Mouse (Mus musculus) liver, postnatal 0 days (tissue): Measurements from ENCODE around the gene Eif2ak3. TPM values are rescaled to one million over a fixed set of nuclear protein-coding genes. Genes with fewer than 3 reads are reported as not detected.
A peak's percentile ranks its signal among the peaks of the same experiment; 100 is the strongest.

Source experiments
- ATAC-seq: fragments of 200-750 bp; cut with Nextera tagmentation; 2 replicates; pipeline ENCODE4 v1.8.0; 2017; ENCODE audit warnings: mild to moderate bottlenecking, moderate library complexity
- DNase-seq: peaks from one replicate; pipeline ENCODE4 v3.0.0-alpha.2; 2016
- H3K27ac ChIP-seq: fragments of 300-500 bp; sonication (generic); 2 replicates; pipeline ENCODE4 v1.5.1; 2014; ENCODE audit warnings: antibody characterized with exemption, moderate library complexity, mild to moderate bottlenecking, low read depth
- H3K27me3 ChIP-seq: fragments of 300-500 bp; sonication (generic); 2 replicates; pipeline ENCODE4 v1.6.1; 2014; ENCODE audit warnings: low read length, control low read depth, mixed read lengths; ENCODE audit not compliant: insufficient read depth
- H3K36me3 ChIP-seq: fragments of 300-500 bp; sonication (generic); replicated peaks from 2 replicates; pipeline ENCODE4 v1.6.1; 2014; ENCODE audit warnings: mild to moderate bottlenecking, control low read depth, low read length, moderate library complexity, mixed read lengths; ENCODE audit not compliant: insufficient read depth
- H3K4me1 ChIP-seq: fragments of 300-500 bp; sonication (generic); 2 replicates; pipeline ENCODE4 v1.6.1; 2014; ENCODE audit warnings: antibody characterized with exemption, mild to moderate bottlenecking, control low read depth; ENCODE audit not compliant: insufficient read depth
- H3K4me2 ChIP-seq: fragments of 300-500 bp; sonication (generic); 2 replicates; pipeline ENCODE4 v1.6.1; 2014; ENCODE audit warnings: low read depth, mild to moderate bottlenecking, low read length, moderate library complexity, mixed read lengths
- H3K4me3 ChIP-seq: fragments of 300-500 bp; sonication (generic); 2 replicates; pipeline ENCODE4 v1.5.1; 2014; ENCODE audit warnings: low read depth, low read length
- H3K9ac ChIP-seq: fragments of 300-500 bp; sonication (generic); replicated peaks from 2 replicates; pipeline ENCODE4 v1.6.1; 2014; ENCODE audit warnings: mild to moderate bottlenecking, moderate library complexity
- H3K9me3 ChIP-seq: fragments of 300-500 bp; sonication (generic); 2 replicates; pipeline ENCODE4 v1.6.1; 2016; ENCODE audit warnings: mild to moderate bottlenecking, control low read depth, low read length, mixed read lengths
- CTCF ChIP-seq: sonication (generic); IDR thresholded peaks from 2 replicates; pipeline ENCODE4 v1.5.1; 2016; ENCODE audit warnings: antibody characterized with exemption, low read depth
- EP300 ChIP-seq: IDR thresholded peaks from 2 replicates; pipeline ENCODE4 v1.6.1; 2016; ENCODE audit warnings: antibody characterized with exemption, low read depth, mild to moderate bottlenecking
- WGBS: fragments of 180-500 bp; shearing (Covaris S2); extraction: QIAGEN DNeasy Blood & Tissue Kit; methylation state at CpG from one replicate; pipeline ENCODE4 v1.1.7; 2014; ENCODE audit not compliant: insufficient replicate concordance; 5-methylcytosine and 5-hydroxymethylcytosine counted together
- polyA plus RNA-seq: library from polyadenylated mRNA; unstranded; fragments of >200 nt; fragmentation: Nextera tagmentation; extraction: Ambion mirVana; gene quantifications from 2 replicates; pipeline ENCODE4 v1.2.1, GENCODE M21; 2015

Gene Eif2ak3
- polyA plus RNA-seq, 1 experiment from 2014 or later = 4.4 TPM

DNA sequence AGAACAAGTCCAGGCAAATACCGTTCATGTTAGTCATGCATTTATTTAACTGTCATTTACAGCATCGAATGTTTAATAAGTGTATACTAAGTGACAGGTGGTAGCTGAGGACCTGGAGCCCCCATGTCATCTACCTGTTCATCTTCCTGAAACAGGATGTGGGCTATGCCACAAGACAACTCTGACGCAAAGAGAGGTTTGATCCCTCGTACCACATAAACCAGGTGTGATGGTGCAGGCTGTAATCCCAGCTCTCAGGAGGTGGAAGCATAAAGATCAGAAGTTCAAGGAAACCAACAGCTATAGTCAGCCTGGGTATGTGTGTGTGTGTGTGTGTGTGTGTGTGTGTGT lies 19.4 kb upstream of the Eif2ak3 start:
- Histone ChIP-seq H3K4me1 (peaks cover 7% of the 10 kb centered on the region; the same call in 1 of the 2 replicates), H3K36me3 (no peaks in the 10 kb centered on the region), H3K4me2 (peak overlapping the region; percentile 71), H3K9ac (0 out of 2 replicates have a peak overlapping the region, but pooled peaks have one; percentile 51), H3K27ac (0 out of 2 replicates have a peak overlapping the region, but pooled peaks have one; percentile 45), H3K27me3 (no peaks in the 10 kb centered on the region), H3K9me3 (no peaks in the 10 kb centered on the region), H3K4me3 (peak overlapping the region; percentile 33)
- DNase-seq (no peak), ATAC-seq (peak; percentile 7; the same call in 1 of the 2 replicates)
- TF ChIP-seq EP300 (no peak), CTCF (no peak)
- WGBS = 30% methylated on average over 4 of the region's 4 CpGs

DNA sequence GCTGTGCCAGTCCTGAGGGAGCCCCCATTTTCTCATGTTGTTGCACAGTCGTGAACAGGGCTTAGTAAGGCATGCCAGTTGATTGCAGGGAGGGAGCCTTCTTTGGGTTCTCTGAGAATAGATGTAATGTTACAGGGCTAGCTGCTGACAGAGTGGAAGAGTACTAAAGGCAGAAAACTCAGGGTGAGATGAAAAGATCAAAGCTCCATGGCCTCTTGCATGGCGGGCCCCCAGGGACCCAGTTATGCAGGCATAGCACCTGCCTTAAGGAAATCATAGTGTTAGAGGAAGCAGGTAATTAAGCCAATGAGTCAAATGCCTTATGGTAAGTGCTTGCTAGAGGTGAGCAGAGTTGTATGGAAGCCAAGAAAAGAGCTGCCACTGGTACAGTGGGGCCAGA lies 14.9 kb upstream of the Eif2ak3 start:
- H3K36me3 ChIP-seq = no peaks in the 10 kb centered on the region
- DNase-seq (no peak), ATAC-seq (no peak)
- WGBS = 62% methylated on average over 2 of the region's 2 CpGs
- no peaks in the 10 kb centered on the region for H3K27me3 ChIP-seq
- TF ChIP-seq EP300 (no peak), CTCF (no peak)
- no peak overlapping the region for H3K9ac ChIP-seq
- H3K4me2 ChIP-seq = no peak overlapping the region
- H3K27ac ChIP-seq = no peak overlapping the region
- H3K4me1 ChIP-seq = peaks cover 3% of the 10 kb centered on the region; the same call in 1 of the 2 replicates
- no peak overlapping the region for H3K4me3 ChIP-seq
- no peaks in the 10 kb centered on the region for H3K9me3 ChIP-seq

DNA sequence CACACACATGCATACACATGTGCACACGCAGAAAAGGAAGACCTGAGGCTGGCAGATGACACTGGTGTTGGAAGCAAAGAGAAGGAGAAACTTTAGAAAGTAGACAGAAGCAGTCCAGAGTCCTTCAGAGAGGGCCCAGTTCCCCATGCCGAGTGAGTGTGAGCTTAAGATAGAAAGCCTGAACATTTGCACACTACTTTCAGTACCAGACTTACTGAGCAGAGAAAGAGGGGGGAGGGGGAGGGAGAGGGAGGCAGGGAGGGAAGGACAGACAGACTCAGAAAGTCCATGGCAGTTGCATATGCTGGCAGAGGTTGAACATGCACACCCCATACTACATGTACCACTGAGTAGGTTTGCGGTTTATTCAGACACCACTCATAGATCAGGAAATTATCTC lies 13.8 kb upstream of the Eif2ak3 start:
- no peaks in the 10 kb centered on the region for H3K27me3 ChIP-seq
- no peak for ATAC-seq
- no peak overlapping the region for H3K27ac ChIP-seq
- no peak for DNase-seq
- no peaks in the 10 kb centered on the region for H3K9me3 ChIP-seq
- 49% methylated on average over 3 of the region's 3 CpGs for WGBS
- H3K36me3 ChIP-seq = no peaks in the 10 kb centered on the region
- peaks cover 3% of the 10 kb centered on the region; the same call in 1 of the 2 replicates for H3K4me1 ChIP-seq
- TF ChIP-seq CTCF (no peak), EP300 (no peak)
- no peak overlapping the region for H3K4me3 ChIP-seq
- H3K4me2 ChIP-seq = no peak overlapping the region
- no peak overlapping the region for H3K9ac ChIP-seq

DNA sequence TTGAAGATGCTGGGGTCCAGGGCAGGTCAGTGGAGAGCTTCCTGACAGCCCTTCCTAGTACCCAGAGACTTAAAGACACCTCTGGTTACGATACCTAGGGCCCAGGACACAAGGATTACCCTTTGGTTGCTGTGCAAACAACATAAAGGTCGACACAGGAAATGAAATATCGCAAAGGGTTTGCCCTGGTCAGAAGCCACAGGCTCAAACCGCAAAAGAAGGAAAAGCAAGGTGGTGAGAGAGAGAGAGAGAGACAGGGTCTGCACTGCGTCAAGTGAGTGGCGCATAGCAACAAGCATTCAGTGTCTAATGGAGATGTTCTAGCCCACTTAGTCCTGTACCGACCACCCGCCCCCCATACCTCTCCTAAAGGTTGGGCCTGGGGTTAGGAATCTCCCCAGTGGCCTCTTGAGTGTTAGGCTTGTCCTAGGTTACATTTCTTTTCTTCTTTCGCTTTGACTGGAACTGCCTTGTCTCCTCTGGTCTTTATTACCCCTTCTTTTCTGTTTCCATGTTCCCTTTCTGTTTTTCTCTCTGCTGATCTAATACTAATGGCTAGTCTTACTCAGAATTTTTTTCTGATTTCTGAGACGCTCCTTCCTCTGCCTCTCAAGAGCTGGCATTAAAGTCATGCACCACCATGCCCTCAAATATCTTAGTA lies 13.0 kb upstream of the Eif2ak3 start:
- no peaks in the 10 kb centered on the region for H3K27me3 ChIP-seq
- ATAC-seq = no peak
- TF ChIP-seq CTCF = no peak
- H3K4me3 ChIP-seq = no peak overlapping the region
- WGBS = 47% methylated on average over 10 of the region's 10 CpGs
- H3K36me3 ChIP-seq = no peaks in the 10 kb centered on the region
- DNase-seq = no peak
- H3K9ac ChIP-seq = no peak overlapping the region
- no peaks in the 10 kb centered on the region for H3K9me3 ChIP-seq
- peaks cover 3% of the 10 kb centered on the region; the same call in 1 of the 2 replicates for H3K4me1 ChIP-seq
- H3K27ac ChIP-seq = no peak overlapping the region
- 0 out of 2 replicates have a peak overlapping the region, but pooled peaks have one; percentile 3 for H3K4me2 ChIP-seq

DNA sequence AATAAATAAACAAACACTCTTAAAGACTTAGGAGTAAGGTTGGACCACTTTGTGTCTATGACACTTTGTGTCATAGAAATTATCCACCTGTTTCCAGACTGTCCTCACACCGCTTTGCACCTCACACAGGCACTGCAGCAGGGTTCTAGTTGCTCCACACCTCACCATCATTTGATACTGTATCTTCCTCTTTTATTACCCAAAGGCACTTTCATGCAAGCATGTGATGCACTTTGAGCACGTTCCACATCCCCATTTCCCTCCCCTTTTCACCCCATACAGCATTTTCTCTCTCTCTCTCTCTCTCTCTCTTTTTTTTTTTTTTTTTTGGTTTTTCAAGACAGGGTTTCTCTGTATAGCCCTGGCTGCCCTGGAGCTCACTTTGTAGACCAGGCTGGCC lies 7.0 kb upstream of the Eif2ak3 start:
- WGBS = 59% methylated on average over 2 of the region's 2 CpGs
- H3K27ac ChIP-seq = no peak overlapping the region
- H3K27me3 ChIP-seq = no peaks in the 10 kb centered on the region
- no peaks in the 10 kb centered on the region for H3K4me1 ChIP-seq
- ATAC-seq = no peak
- DNase-seq = no peak
- no peak overlapping the region for H3K4me2 ChIP-seq
- no peak overlapping the region for H3K9ac ChIP-seq
- no peaks in the 10 kb centered on the region for H3K9me3 ChIP-seq
- no peaks in the 10 kb centered on the region for H3K36me3 ChIP-seq
- TF ChIP-seq CTCF = no peak
- no peak for TF ChIP-seq EP300
- no peak overlapping the region for H3K4me3 ChIP-seq

DNA sequence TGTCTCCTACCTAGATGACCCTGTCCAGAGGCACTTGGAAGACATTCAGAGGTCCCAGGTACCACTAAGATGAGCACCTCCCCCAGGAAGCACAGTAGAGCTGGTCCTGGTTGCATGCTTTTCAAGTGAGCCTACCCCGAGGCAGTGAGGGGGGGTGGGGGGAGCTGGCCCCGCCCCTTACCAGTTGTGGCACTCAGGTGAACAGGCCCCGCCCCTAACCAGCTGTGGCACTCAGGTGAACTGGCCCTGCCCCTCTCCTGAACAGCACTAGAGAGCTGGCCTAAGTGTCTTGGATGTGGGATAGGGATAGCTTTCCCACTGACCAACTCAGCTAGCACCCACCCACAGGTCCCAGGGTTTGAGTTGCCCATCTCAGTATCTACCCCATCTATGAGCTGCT lies 5.8 kb upstream of the Eif2ak3 start:
- Histone ChIP-seq H3K4me3 (no peak overlapping the region), H3K27ac (no peak overlapping the region), H3K9ac (no peak overlapping the region), H3K9me3 (no peaks in the 10 kb centered on the region), H3K4me1 (peaks cover 7% of the 10 kb centered on the region), H3K36me3 (no peaks in the 10 kb centered on the region), H3K27me3 (no peaks in the 10 kb centered on the region), H3K4me2 (no peak overlapping the region)
- no peak for DNase-seq
- TF ChIP-seq EP300 (no peak), CTCF (no peak)
- WGBS = 45% methylated on average over 3 of the region's 3 CpGs
- no peak for ATAC-seq
